Mouse (Mus musculus): Measurements from ENCODE around the gene Dnah17. TPM values are rescaled to one million over a fixed set of nuclear protein-coding genes. Genes with fewer than 3 reads are reported as not detected.

Gene Dnah17
- polyA plus RNA-seq, 1 experiment from 2014 or later = 0.20 TPM

DNA sequence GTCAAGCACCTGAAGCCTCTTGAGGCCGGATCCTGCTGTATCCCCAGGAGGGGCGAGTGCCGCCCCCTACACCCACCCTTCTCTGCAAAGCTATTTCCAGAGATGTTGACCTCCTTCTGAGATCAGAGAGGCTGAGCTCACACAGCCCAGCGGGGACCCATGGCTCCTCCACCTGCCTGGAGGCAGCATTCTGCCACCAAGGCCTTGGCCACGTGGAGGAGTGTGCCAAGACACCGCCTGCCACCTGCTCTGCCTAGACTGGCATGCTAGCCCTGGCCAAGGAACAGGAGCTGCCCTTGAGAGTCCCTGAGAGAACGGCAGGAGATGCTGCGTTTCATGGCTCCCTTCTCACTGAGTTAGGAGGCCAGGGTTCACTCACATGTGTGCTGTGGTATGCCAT lies 34.1 kb upstream of the Dnah17 start:
- Histone ChIP-seq H3K36me3 (ENCODE audit: control insufficient read depth, insufficient read depth, low read length) (peaks cover 13% of the 10 kb centered on the region), H3K9me3 (replicated peaks; ENCODE audit: control insufficient read depth, low read length) (no peaks in the 10 kb centered on the region), H3K4me1 (ENCODE audit: control insufficient read depth, insufficient read depth, low read length) (peaks cover 32% of the 10 kb centered on the region), H3K4me2 (no peak overlapping the region), H3K27me3 (ENCODE audit: control insufficient read depth, insufficient read depth, low read length) (no peaks in the 10 kb centered on the region), H3K9ac (ENCODE audit: low read depth, low read length) (0 out of 2 replicates have a peak overlapping the region, but pooled peaks have one; percentile 24), H3K27ac (ENCODE audit: low read depth, low read length) (no peak overlapping the region), H3K4me3 (ENCODE audit: low read depth, low read length) (no peak overlapping the region)
- ATAC-seq (replicated peaks; ENCODE audit: insufficient number of reproducible peaks, low FRiP score, low TSS enrichment) = 0 out of 2 replicates have a peak, but pooled peaks have one; percentile 15
- 66% methylated on average over 8 of the region's 8 CpGs for WGBS (ENCODE audit: insufficient replicate concordance)

GRCm38 (mm10) chr11:118162245-118162644 lies 31.8 kb upstream of the Dnah17 start:
- Histone ChIP-seq H3K9me3 (replicated peaks; ENCODE audit: control insufficient read depth, low read length) (no peaks in the 10 kb centered on the region), H3K36me3 (ENCODE audit: control insufficient read depth, insufficient read depth, low read length) (peaks cover 9% of the 10 kb centered on the region), H3K4me2 (no peak overlapping the region), H3K4me3 (ENCODE audit: low read depth, low read length) (no peak overlapping the region), H3K27ac (ENCODE audit: low read depth, low read length) (peak overlapping the region; percentile 29; the same call in 1 of the 2 replicates), H3K4me1 (ENCODE audit: control insufficient read depth, insufficient read depth, low read length) (peaks cover 32% of the 10 kb centered on the region), H3K9ac (ENCODE audit: low read depth, low read length) (no peak overlapping the region), H3K27me3 (ENCODE audit: control insufficient read depth, insufficient read depth, low read length) (no peaks in the 10 kb centered on the region)
- no peak for ATAC-seq (replicated peaks; ENCODE audit: insufficient number of reproducible peaks, low FRiP score, low TSS enrichment)
- 54% methylated on average over 10 of the region's 10 CpGs for WGBS (ENCODE audit: insufficient replicate concordance)

DNA sequence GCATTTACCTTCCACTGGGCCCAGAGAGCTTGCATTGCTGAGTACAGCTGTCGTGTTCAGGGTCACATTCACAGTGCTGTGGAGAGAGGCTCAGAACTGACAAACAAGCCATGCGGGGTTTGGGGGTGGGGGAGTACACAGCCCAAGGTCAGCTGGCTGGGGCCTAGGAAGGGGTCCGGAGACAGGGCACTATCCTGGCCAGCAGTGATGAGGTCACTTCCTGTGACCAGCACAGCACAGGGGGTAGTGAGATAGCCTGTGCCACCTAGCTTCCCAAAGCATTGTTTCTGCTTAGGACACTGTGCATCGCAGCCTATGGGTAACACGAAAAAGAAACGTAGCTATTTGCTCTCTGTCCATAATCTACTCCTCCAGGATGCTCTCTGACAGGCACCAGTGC lies 30.8 kb upstream of the Dnah17 start:
- peak overlapping the region; percentile 50 for H3K27ac ChIP-seq (ENCODE audit: low read depth, low read length)
- 53% methylated on average over 6 of the region's 6 CpGs for WGBS (ENCODE audit: insufficient replicate concordance)
- peaks cover 9% of the 10 kb centered on the region for H3K36me3 ChIP-seq (ENCODE audit: control insufficient read depth, insufficient read depth, low read length)
- no peak overlapping the region for H3K4me2 ChIP-seq
- no peaks in the 10 kb centered on the region for H3K9me3 ChIP-seq (replicated peaks; ENCODE audit: control insufficient read depth, low read length)
- 0 out of 2 replicates have a peak overlapping the region, but pooled peaks have one; percentile 6 for H3K9ac ChIP-seq (ENCODE audit: low read depth, low read length)
- ATAC-seq (replicated peaks; ENCODE audit: insufficient number of reproducible peaks, low FRiP score, low TSS enrichment) = 0 out of 2 replicates have a peak, but pooled peaks have one; percentile 24
- H3K27me3 ChIP-seq (ENCODE audit: control insufficient read depth, insufficient read depth, low read length) = no peaks in the 10 kb centered on the region
- no peak overlapping the region for H3K4me3 ChIP-seq (ENCODE audit: low read depth, low read length)
- peaks cover 26% of the 10 kb centered on the region for H3K4me1 ChIP-seq (ENCODE audit: control insufficient read depth, insufficient read depth, low read length)

DNA sequence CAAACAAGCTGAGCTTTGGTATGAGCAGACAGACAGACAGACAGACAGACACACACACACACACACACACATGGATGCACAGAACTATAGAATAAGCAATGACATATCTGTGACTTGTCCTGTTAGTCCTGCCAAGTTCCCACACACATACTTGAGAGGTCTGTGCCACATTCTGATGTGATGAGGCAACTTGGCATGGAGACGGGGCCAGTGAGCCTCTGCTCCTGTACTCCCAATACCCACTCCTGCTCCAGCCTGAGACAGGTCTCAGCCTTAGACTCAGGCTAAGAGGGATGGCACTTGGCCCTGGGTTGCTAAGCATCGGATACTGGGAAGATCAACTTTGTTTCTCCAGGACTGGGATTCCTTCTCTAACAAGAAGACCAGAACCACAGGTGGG lies 30.3 kb upstream of the Dnah17 start:
- Histone ChIP-seq H3K36me3 (ENCODE audit: control insufficient read depth, insufficient read depth, low read length) (peaks cover 9% of the 10 kb centered on the region), H3K4me1 (ENCODE audit: control insufficient read depth, insufficient read depth, low read length) (peaks cover 22% of the 10 kb centered on the region), H3K27ac (ENCODE audit: low read depth, low read length) (peak overlapping the region; percentile 50), H3K9ac (ENCODE audit: low read depth, low read length) (peak overlapping the region; percentile 6; the same call in 1 of the 2 replicates), H3K27me3 (ENCODE audit: control insufficient read depth, insufficient read depth, low read length) (no peaks in the 10 kb centered on the region), H3K4me2 (no peak overlapping the region), H3K4me3 (ENCODE audit: low read depth, low read length) (no peak overlapping the region), H3K9me3 (replicated peaks; ENCODE audit: control insufficient read depth, low read length) (no peaks in the 10 kb centered on the region)
- no peak for ATAC-seq (replicated peaks; ENCODE audit: insufficient number of reproducible peaks, low FRiP score, low TSS enrichment)
- 62% methylated on average over 2 of the region's 2 CpGs for WGBS (ENCODE audit: insufficient replicate concordance)

GRCm38 (mm10) chr11:118158753-118159152 lies 28.3 kb upstream of the Dnah17 start:
- Histone ChIP-seq H3K36me3 (ENCODE audit: control insufficient read depth, insufficient read depth, low read length) (peaks cover 3% of the 10 kb centered on the region; the same call in 1 of the 2 replicates), H3K27me3 (ENCODE audit: control insufficient read depth, insufficient read depth, low read length) (no peaks in the 10 kb centered on the region), H3K27ac (ENCODE audit: low read depth, low read length) (no peak overlapping the region), H3K9ac (ENCODE audit: low read depth, low read length) (no peak overlapping the region), H3K4me3 (ENCODE audit: low read depth, low read length) (no peak overlapping the region), H3K4me2 (no peak overlapping the region), H3K4me1 (ENCODE audit: control insufficient read depth, insufficient read depth, low read length) (peaks cover 19% of the 10 kb centered on the region), H3K9me3 (replicated peaks; ENCODE audit: control insufficient read depth, low read length) (no peaks in the 10 kb centered on the region)
- 70% methylated on average over 4 of the region's 4 CpGs for WGBS (ENCODE audit: insufficient replicate concordance)
- no peak for ATAC-seq (replicated peaks; ENCODE audit: insufficient number of reproducible peaks, low FRiP score, low TSS enrichment)

DNA sequence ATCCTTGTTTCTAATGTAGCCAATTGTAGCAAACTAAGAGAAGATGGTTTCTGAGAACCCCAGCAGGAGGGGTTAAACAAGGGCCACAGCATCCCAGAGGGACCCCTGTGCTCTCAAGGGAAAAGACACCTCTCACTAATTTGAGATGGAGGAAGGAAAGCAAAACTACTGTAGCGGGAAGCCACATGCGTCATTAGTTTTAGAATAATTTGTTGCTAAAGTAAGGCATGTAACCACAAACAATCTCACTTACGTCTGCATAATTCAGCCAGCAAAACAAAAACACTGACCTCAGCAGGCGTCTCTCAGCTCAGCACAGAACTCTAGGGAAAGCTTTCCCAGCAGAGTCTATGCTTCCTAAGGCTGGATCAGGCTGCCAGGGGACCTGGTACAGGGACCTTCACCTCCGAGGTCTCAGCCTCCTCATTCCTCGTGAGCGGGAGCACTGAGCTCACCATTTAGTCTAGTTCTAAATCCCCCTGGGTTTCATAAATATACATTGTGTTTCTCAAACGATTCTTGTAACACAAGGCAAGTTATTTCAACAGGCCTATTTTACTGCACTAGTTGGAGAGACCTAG lies 26.1 kb upstream of the Dnah17 start:
- H3K4me2 ChIP-seq = no peak overlapping the region
- no peaks in the 10 kb centered on the region; the same call in 1 of the 2 replicates for H3K36me3 ChIP-seq (ENCODE audit: control insufficient read depth, insufficient read depth, low read length)
- ATAC-seq (replicated peaks; ENCODE audit: insufficient number of reproducible peaks, low FRiP score, low TSS enrichment) = no peak
- H3K4me1 ChIP-seq (ENCODE audit: control insufficient read depth, insufficient read depth, low read length) = peaks cover 14% of the 10 kb centered on the region
- no peak overlapping the region for H3K4me3 ChIP-seq (ENCODE audit: low read depth, low read length)
- no peak overlapping the region for H3K27ac ChIP-seq (ENCODE audit: low read depth, low read length)
- H3K9me3 ChIP-seq (replicated peaks; ENCODE audit: control insufficient read depth, low read length) = no peaks in the 10 kb centered on the region
- 73% methylated on average over 8 of the region's 8 CpGs for WGBS (ENCODE audit: insufficient replicate concordance)
- H3K27me3 ChIP-seq (ENCODE audit: control insufficient read depth, insufficient read depth, low read length) = no peaks in the 10 kb centered on the region
- no peak overlapping the region for H3K9ac ChIP-seq (ENCODE audit: low read depth, low read length)

DNA sequence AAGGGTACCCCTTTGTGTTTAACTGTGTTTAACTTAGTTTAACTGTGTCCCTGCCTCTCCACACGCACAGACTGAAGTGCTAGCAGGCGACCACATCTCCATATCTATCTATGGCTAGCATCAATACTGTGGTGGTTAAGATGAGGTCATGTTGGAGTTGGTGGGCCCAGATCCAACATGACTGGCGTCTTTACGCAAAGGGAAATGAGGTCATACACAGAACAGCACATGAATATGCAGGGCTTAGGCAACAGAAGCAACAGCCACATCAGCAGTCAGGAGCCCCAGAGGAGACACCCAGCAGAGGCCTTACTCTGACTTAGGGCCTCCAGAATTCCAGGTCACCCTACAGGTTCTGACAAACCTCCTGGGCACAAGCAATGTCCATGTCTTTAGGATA lies 22.5 kb upstream of the Dnah17 start:
- Histone ChIP-seq H3K36me3 (ENCODE audit: control insufficient read depth, insufficient read depth, low read length) (no peaks in the 10 kb centered on the region; the same call in 1 of the 2 replicates), H3K27me3 (ENCODE audit: control insufficient read depth, insufficient read depth, low read length) (no peaks in the 10 kb centered on the region), H3K4me1 (ENCODE audit: control insufficient read depth, insufficient read depth, low read length) (peaks cover 20% of the 10 kb centered on the region), H3K27ac (ENCODE audit: low read depth, low read length) (no peak overlapping the region), H3K9ac (ENCODE audit: low read depth, low read length) (no peak overlapping the region), H3K4me2 (no peak overlapping the region), H3K9me3 (replicated peaks; ENCODE audit: control insufficient read depth, low read length) (no peaks in the 10 kb centered on the region), H3K4me3 (ENCODE audit: low read depth, low read length) (no peak overlapping the region)
- ATAC-seq (replicated peaks; ENCODE audit: insufficient number of reproducible peaks, low FRiP score, low TSS enrichment) = no peak
- 77% methylated on average over 4 of the region's 4 CpGs for WGBS (ENCODE audit: insufficient replicate concordance)

DNA sequence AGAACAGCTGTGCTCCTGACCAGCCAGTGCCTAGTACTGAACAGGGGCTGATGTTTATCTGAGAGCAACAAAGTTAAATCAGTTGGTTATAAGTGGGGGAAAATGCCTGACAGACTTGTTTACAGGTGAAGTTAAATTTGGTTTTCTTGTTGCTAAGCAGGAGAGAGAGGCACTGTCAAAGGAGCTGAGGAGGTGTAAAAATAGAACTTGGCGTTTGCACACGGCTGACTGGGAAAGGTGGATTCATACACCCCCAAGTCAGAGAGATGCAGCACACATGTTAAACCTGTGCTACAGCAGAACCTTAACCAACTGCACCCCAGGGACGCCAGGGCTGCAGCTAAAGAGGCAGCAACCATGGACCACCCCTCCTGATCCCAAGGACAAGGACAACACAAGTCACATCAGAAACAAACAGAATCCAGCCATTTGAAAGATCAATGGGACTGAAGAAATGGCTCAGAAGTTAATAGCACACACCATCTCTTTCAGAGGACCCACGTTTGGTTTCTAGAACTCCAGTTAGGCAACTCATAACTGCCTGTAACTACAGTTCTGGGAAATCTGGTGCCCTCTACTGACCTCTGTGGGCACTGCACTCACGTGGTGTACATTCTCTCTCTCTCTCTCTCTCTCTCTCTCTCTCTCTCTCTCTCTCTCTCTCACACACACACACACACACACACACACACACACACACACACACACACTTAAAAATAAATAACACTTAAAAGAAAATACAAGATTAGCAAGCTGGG lies 21.2 kb upstream of the Dnah17 start:
- ATAC-seq (replicated peaks; ENCODE audit: insufficient number of reproducible peaks, low FRiP score, low TSS enrichment) = no peak
- Histone ChIP-seq H3K9me3 (replicated peaks; ENCODE audit: control insufficient read depth, low read length) (no peaks in the 10 kb centered on the region), H3K27me3 (ENCODE audit: control insufficient read depth, insufficient read depth, low read length) (no peaks in the 10 kb centered on the region), H3K4me1 (ENCODE audit: control insufficient read depth, insufficient read depth, low read length) (peaks cover 20% of the 10 kb centered on the region), H3K9ac (ENCODE audit: low read depth, low read length) (no peak overlapping the region), H3K4me2 (no peak overlapping the region), H3K4me3 (ENCODE audit: low read depth, low read length) (no peak overlapping the region), H3K36me3 (ENCODE audit: control insufficient read depth, insufficient read depth, low read length) (no peaks in the 10 kb centered on the region), H3K27ac (ENCODE audit: low read depth, low read length) (peak overlapping the region; percentile 25; the same call in 1 of the 2 replicates)
- WGBS (ENCODE audit: insufficient replicate concordance) = 76% methylated on average over 5 of the region's 5 CpGs
